Mouse (Mus musculus): ENCODE results near the gene Phf21a. TPM values are rescaled to one million over a fixed set of nuclear protein-coding genes. Genes with fewer than 3 reads are reported as not detected.
"Not testable (repeated sequence)": the region's sequence is repeated elsewhere in the genome, so short reads cannot be mapped to it uniquely, and the experiment has no call there.

The Phf21a gene
- polyA plus RNA-seq, 1 experiment from 2014 or later, result 34.1 TPM

GRCm38 (mm10) chr2:92140383-92140782 lies 47.5 kb downstream of the Phf21a start:
- no peak overlapping the region for H3K4me3 ChIP-seq (ENCODE audit: low read depth, low read length)
- no peak for DNase-seq (ENCODE audit: low spot score)
- no peaks in the 10 kb centered on the region for H3K36me3 ChIP-seq (ENCODE audit: control insufficient read depth, insufficient read depth, low read length)
- ATAC-seq (ENCODE audit: insufficient read depth, low FRiP score, low TSS enrichment), result no peak
- peak overlapping the region; percentile 9; the same call in 1 of the 2 replicates for H3K4me2 ChIP-seq (ENCODE audit: low read depth)
- no peaks in the 10 kb centered on the region for H3K27me3 ChIP-seq (ENCODE audit: control insufficient read depth, insufficient read depth, low read length)
- no peak overlapping the region for H3K9ac ChIP-seq (ENCODE audit: low read length)
- H3K27ac ChIP-seq (ENCODE audit: low read depth, low read length), result no peak overlapping the region
- peaks cover 4% of the 10 kb centered on the region for H3K4me1 ChIP-seq (ENCODE audit: control insufficient read depth, insufficient read depth, low read length)
- H3K9me3 ChIP-seq (ENCODE audit: control insufficient read depth, low read length), result no peaks in the 10 kb centered on the region
- WGBS, result 16% methylated on average over 7 of the region's 7 CpGs

DNA sequence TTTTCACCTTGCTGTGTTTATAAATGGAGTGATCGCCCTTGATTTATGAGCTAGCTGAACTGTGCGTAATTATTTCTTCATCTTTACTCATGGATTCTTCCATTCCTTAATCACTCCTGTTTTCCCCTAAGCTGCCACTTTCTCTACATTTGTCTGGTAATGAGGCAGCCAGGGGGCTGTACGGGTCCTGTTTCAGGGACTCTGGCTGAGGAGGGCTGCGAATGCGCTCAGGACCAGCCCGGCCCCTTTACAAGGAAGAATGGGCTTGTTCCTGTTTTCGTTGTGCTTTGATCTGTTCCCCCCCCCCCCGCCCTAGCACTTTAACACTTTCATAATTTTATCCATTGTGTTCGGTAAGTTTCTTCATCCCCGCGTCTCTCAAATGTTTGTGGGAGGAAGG lies 48.2 kb downstream of the Phf21a start:
- Histone ChIP-seq H3K4me1 (ENCODE audit: control insufficient read depth, insufficient read depth, low read length) (peaks cover 4% of the 10 kb centered on the region), H3K27me3 (ENCODE audit: control insufficient read depth, insufficient read depth, low read length) (no peaks in the 10 kb centered on the region), H3K27ac (ENCODE audit: low read depth, low read length) (no peak overlapping the region), H3K36me3 (ENCODE audit: control insufficient read depth, insufficient read depth, low read length) (no peaks in the 10 kb centered on the region), H3K9me3 (ENCODE audit: control insufficient read depth, low read length) (no peaks in the 10 kb centered on the region), H3K4me3 (ENCODE audit: low read depth, low read length) (no peak overlapping the region), H3K9ac (ENCODE audit: low read length) (no peak overlapping the region), H3K4me2 (ENCODE audit: low read depth) (peak overlapping the region; percentile 9; the same call in 1 of the 2 replicates)
- 15% methylated on average over 11 of the region's 11 CpGs for WGBS
- DNase-seq (ENCODE audit: low spot score), result no peak
- ATAC-seq (ENCODE audit: insufficient read depth, low FRiP score, low TSS enrichment), result no peak

GRCm38 (mm10) chr2:92143932-92144331 lies 51.0 kb downstream of the Phf21a start:
- no peak for ATAC-seq (ENCODE audit: insufficient read depth, low FRiP score, low TSS enrichment)
- 30% methylated on average over 5 of the region's 5 CpGs for WGBS
- no peak overlapping the region for H3K9ac ChIP-seq (ENCODE audit: low read length)

GRCm38 (mm10) chr2:92147925-92148750 lies 55.2 kb downstream of the Phf21a start:
- not testable (repeated sequence) for ATAC-seq (ENCODE audit: insufficient read depth, low FRiP score, low TSS enrichment); H3K9ac ChIP-seq (ENCODE audit: low read length); H3K36me3 ChIP-seq (ENCODE audit: control insufficient read depth, insufficient read depth, low read length); DNase-seq (ENCODE audit: low spot score); H3K4me1 ChIP-seq (ENCODE audit: control insufficient read depth, insufficient read depth, low read length); H3K4me2 ChIP-seq (ENCODE audit: low read depth); H3K4me3 ChIP-seq (ENCODE audit: low read depth, low read length); H3K27me3 ChIP-seq (ENCODE audit: control insufficient read depth, insufficient read depth, low read length); H3K27ac ChIP-seq (ENCODE audit: low read depth, low read length); H3K9me3 ChIP-seq (ENCODE audit: control insufficient read depth, low read length)
- WGBS, result 78% methylated on average over 5 of the region's 5 CpGs

More at GRCm38 (mm10) chr2:92143932-92144331, 51.0 kb downstream of the Phf21a start:
- no peak overlapping the region for H3K4me2 ChIP-seq (ENCODE audit: low read depth)
- no peak for DNase-seq (ENCODE audit: low spot score)
- H3K27ac ChIP-seq (ENCODE audit: low read depth, low read length), result no peak overlapping the region
- H3K4me1 ChIP-seq (ENCODE audit: control insufficient read depth, insufficient read depth, low read length), result peaks cover 4% of the 10 kb centered on the region
- no peaks in the 10 kb centered on the region for H3K9me3 ChIP-seq (ENCODE audit: control insufficient read depth, low read length)
- H3K27me3 ChIP-seq (ENCODE audit: control insufficient read depth, insufficient read depth, low read length), result no peaks in the 10 kb centered on the region
- H3K4me3 ChIP-seq (ENCODE audit: low read depth, low read length), result no peak overlapping the region
- no peaks in the 10 kb centered on the region for H3K36me3 ChIP-seq (ENCODE audit: control insufficient read depth, insufficient read depth, low read length)

DNA sequence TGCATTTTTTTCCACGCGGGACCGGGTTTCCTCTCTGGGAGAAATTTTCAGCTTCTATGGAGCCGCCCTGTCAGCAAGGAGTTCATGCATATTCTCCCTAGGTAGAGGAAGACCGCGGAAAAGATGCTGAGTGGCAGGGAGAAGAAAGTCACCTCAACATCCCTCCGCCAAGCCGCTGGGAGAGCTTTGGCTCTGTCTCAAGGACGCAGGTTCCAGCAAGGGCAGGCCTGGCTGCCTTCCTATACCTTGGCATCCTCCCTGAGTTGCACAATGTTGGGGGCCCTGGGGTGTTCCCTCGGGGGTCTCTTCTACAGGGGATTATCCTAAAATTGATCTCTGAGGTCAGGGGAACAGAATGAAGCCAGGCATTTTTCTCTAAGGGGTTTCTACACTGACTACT lies 71.4 kb downstream of the Phf21a start:
- Histone ChIP-seq H3K4me1 (ENCODE audit: control insufficient read depth, insufficient read depth, low read length) (no peaks in the 10 kb centered on the region), H3K4me3 (ENCODE audit: low read depth, low read length) (no peak overlapping the region), H3K9me3 (ENCODE audit: control insufficient read depth, low read length) (no peaks in the 10 kb centered on the region), H3K9ac (ENCODE audit: low read length) (no peak overlapping the region), H3K27me3 (ENCODE audit: control insufficient read depth, insufficient read depth, low read length) (no peaks in the 10 kb centered on the region), H3K27ac (ENCODE audit: low read depth, low read length) (no peak overlapping the region), H3K4me2 (ENCODE audit: low read depth) (no peak overlapping the region), H3K36me3 (ENCODE audit: control insufficient read depth, insufficient read depth, low read length) (no peaks in the 10 kb centered on the region)
- no peak for DNase-seq (ENCODE audit: low spot score)
- no peak for ATAC-seq (ENCODE audit: insufficient read depth, low FRiP score, low TSS enrichment)
- WGBS, result 65% methylated on average over 10 of the region's 10 CpGs

GRCm38 (mm10) chr2:92166950-92167349 lies 74.0 kb downstream of the Phf21a start:
- Histone ChIP-seq H3K4me2 (ENCODE audit: low read depth) (no peak overlapping the region), H3K4me3 (ENCODE audit: low read depth, low read length) (no peak overlapping the region), H3K27ac (ENCODE audit: low read depth, low read length) (no peak overlapping the region), H3K4me1 (ENCODE audit: control insufficient read depth, insufficient read depth, low read length) (no peaks in the 10 kb centered on the region), H3K27me3 (ENCODE audit: control insufficient read depth, insufficient read depth, low read length) (no peaks in the 10 kb centered on the region), H3K36me3 (ENCODE audit: control insufficient read depth, insufficient read depth, low read length) (no peaks in the 10 kb centered on the region), H3K9me3 (ENCODE audit: control insufficient read depth, low read length) (no peaks in the 10 kb centered on the region), H3K9ac (ENCODE audit: low read length) (no peak overlapping the region)
- 66% methylated on average over 7 of the region's 7 CpGs for WGBS
- DNase-seq (ENCODE audit: low spot score), result no peak
- no peak for ATAC-seq (ENCODE audit: insufficient read depth, low FRiP score, low TSS enrichment)

GRCm38 (mm10) chr2:92171046-92171643 lies 78.2 kb downstream of the Phf21a start:
- 81% methylated on average over 8 of the region's 8 CpGs for WGBS
- H3K4me1 ChIP-seq (ENCODE audit: control insufficient read depth, insufficient read depth, low read length), result no peaks in the 10 kb centered on the region
- no peaks in the 10 kb centered on the region for H3K9me3 ChIP-seq (ENCODE audit: control insufficient read depth, low read length)
- H3K36me3 ChIP-seq (ENCODE audit: control insufficient read depth, insufficient read depth, low read length), result no peaks in the 10 kb centered on the region
- no peaks in the 10 kb centered on the region for H3K27me3 ChIP-seq (ENCODE audit: control insufficient read depth, insufficient read depth, low read length)
- H3K27ac ChIP-seq (ENCODE audit: low read depth, low read length), result no peak overlapping the region
- H3K4me3 ChIP-seq (ENCODE audit: low read depth, low read length), result no peak overlapping the region
- no peak for ATAC-seq (ENCODE audit: insufficient read depth, low FRiP score, low TSS enrichment)
- no peak overlapping the region for H3K4me2 ChIP-seq (ENCODE audit: low read depth)
- H3K9ac ChIP-seq (ENCODE audit: low read length), result no peak overlapping the region
- no peak for DNase-seq (ENCODE audit: low spot score)

- no peaks in the 10 kb centered on the region for H3K36me3 ChIP-seq (ENCODE audit: control insufficient read depth, insufficient read depth, low read length)
- no peak overlapping the region for H3K4me2 ChIP-seq (ENCODE audit: low read depth)
- no peak overlapping the region for H3K9ac ChIP-seq (ENCODE audit: low read length)
- no peak overlapping the region for H3K27ac ChIP-seq (ENCODE audit: low read depth, low read length)
- no peaks in the 10 kb centered on the region for H3K27me3 ChIP-seq (ENCODE audit: control insufficient read depth, insufficient read depth, low read length)
- no peak overlapping the region for H3K4me3 ChIP-seq (ENCODE audit: low read depth, low read length)
- ATAC-seq (ENCODE audit: insufficient read depth, low FRiP score, low TSS enrichment), result no peak
- WGBS, result 88% methylated on average over 5 of the region's 5 CpGs
- H3K4me1 ChIP-seq (ENCODE audit: control insufficient read depth, insufficient read depth, low read length), result no peaks in the 10 kb centered on the region
- DNase-seq (ENCODE audit: low spot score), result no peak
- no peaks in the 10 kb centered on the region for H3K9me3 ChIP-seq (ENCODE audit: control insufficient read depth, low read length)
Measured at GRCm38 (mm10) chr2:92172300-92172699, 79.4 kb downstream of the Phf21a start.

DNA sequence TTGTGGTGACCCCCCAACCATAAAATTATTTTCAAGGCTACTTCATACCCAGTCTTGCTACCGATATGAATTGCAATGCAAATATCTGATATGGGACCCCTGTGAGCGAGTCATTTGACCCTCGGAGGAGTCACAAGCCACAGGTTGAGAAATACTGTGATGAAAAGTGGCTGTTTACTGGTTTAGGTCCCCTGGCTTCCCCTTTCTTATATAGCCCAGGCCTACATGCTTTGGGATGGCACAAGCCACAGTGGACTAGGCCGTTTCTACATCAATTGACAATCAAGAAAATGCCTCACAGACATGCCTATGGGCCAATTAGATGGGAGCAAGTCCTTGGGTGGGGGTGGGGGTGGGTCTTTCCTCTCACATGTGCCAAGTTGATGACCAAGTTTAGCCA lies 80.3 kb downstream of the Phf21a start:
- H3K27ac ChIP-seq (ENCODE audit: low read depth, low read length), result no peak overlapping the region
- no peak overlapping the region for H3K4me2 ChIP-seq (ENCODE audit: low read depth)
- H3K9ac ChIP-seq (ENCODE audit: low read length), result no peak overlapping the region
- WGBS, result 86% methylated on average over 4 of the region's 4 CpGs
- DNase-seq (ENCODE audit: low spot score) (no peak), ATAC-seq (ENCODE audit: insufficient read depth, low FRiP score, low TSS enrichment) (no peak)
- no peak overlapping the region for H3K4me3 ChIP-seq (ENCODE audit: low read depth, low read length)
- H3K9me3 ChIP-seq (ENCODE audit: control insufficient read depth, low read length), result no peaks in the 10 kb centered on the region
- no peaks in the 10 kb centered on the region for H3K27me3 ChIP-seq (ENCODE audit: control insufficient read depth, insufficient read depth, low read length)
- no peaks in the 10 kb centered on the region for H3K4me1 ChIP-seq (ENCODE audit: control insufficient read depth, insufficient read depth, low read length)
- H3K36me3 ChIP-seq (ENCODE audit: control insufficient read depth, insufficient read depth, low read length), result no peaks in the 10 kb centered on the region

All from neural tube, embryonic 11.5 days (tissue).